Comparison of ENCODE assay signal across 16 mouse cellular contexts in genomic region chr10:56899640-56900274, GRCm38 (mm10).
DNase-seq lines count a peak whose midpoint lies in the region; ATAC-seq and TF ChIP-seq lines count a peak whose summit lies in the region.
"Had no signal": no experiment of that assay in that cellular context is flagged by ENCODE, and none has a peak within 500 bp of the region (broad histone marks: within the 10 kb centered on the region; RNA-seq: fewer than 3 reads in every experiment).

No protein-coding gene starts in this region.

- DNase-seq in frontal cortex, postnatal 25 days (ENCODE audit: low spot score in 2 of 2), result no peak
- no peak for DNase-seq in midbrain, embryonic 10.5 days (ENCODE audit: low spot score)
- peak; percentile 34 for DNase-seq in forebrain, postnatal 0 days
- peak; percentile 19 for DNase-seq in left cerebral cortex, postnatal 4 days
- DNase-seq in urinary bladder, postnatal 4 days (ENCODE audit: low spot score in 2 of 2), result no peak
- DNase-seq: adrenal gland, adult 2 months; cerebellum, postnatal 36 days; kidney, adult 11 months; kidney, postnatal 25 days; liver, embryonic 13.5 days; retina, postnatal 1 day had no signal

- H3K27ac ChIP-seq in midbrain, embryonic 16.5 days (ENCODE audit: low read length), result no peak overlapping the region
- no peak overlapping the region for H3K27ac ChIP-seq in midbrain, embryonic 10.5 days (replicated peaks)
- no peak overlapping the region for H3K27ac ChIP-seq in forebrain, postnatal 0 days (ENCODE audit: low read depth, low read length)
- no peak overlapping the region for H3K27ac ChIP-seq in kidney, embryonic 15.5 days
- H3K27ac ChIP-seq: limb, embryonic 10.5 days; liver, embryonic 13.5 days had no signal

- no peak overlapping the region for H3K4me2 ChIP-seq in midbrain, embryonic 16.5 days (ENCODE audit: low read length)
- no peak overlapping the region for H3K4me2 ChIP-seq in forebrain, postnatal 0 days (ENCODE audit: low read depth)
- no peak overlapping the region for H3K4me2 ChIP-seq in kidney, embryonic 15.5 days
- H3K4me2 ChIP-seq: liver, embryonic 13.5 days had no signal

- no peak overlapping the region for H3K9ac ChIP-seq in midbrain, embryonic 16.5 days (ENCODE audit: low read depth, low read length)
- H3K9ac ChIP-seq in forebrain, postnatal 0 days, result no peak overlapping the region
- H3K9ac ChIP-seq in kidney, embryonic 15.5 days, result no peak overlapping the region
- H3K9ac ChIP-seq: liver, embryonic 13.5 days had no signal

- H3K27me3 ChIP-seq in midbrain, embryonic 16.5 days (ENCODE audit: control insufficient read depth, insufficient read depth, low read depth, low read length), result no peaks in the 10 kb centered on the region
- H3K27me3 ChIP-seq in midbrain, embryonic 10.5 days (ENCODE audit: low read depth, poor library complexity, severe bottlenecking), result no peaks in the 10 kb centered on the region
- H3K27me3 ChIP-seq in forebrain, postnatal 0 days (ENCODE audit: insufficient read depth, low read length), result no peaks in the 10 kb centered on the region
- H3K27me3 ChIP-seq in kidney, embryonic 15.5 days, result no peaks in the 10 kb centered on the region
- H3K27me3 ChIP-seq: liver, embryonic 13.5 days had no signal

- intact Hi-C loops in left cerebral cortex, postnatal 4 days (cut with DNase I), result no loop called here

- no peaks in the 10 kb centered on the region for H3K36me3 ChIP-seq in midbrain, embryonic 16.5 days (ENCODE audit: control insufficient read depth, insufficient read depth, low read length)
- no peaks in the 10 kb centered on the region for H3K36me3 ChIP-seq in midbrain, embryonic 10.5 days
- H3K36me3 ChIP-seq in forebrain, postnatal 0 days (ENCODE audit: insufficient read depth), result no peaks in the 10 kb centered on the region
- no peaks in the 10 kb centered on the region for H3K36me3 ChIP-seq in kidney, embryonic 15.5 days
- H3K36me3 ChIP-seq: limb, embryonic 10.5 days; liver, embryonic 13.5 days had no signal

- no peak overlapping the region for H3K4me3 ChIP-seq in midbrain, embryonic 16.5 days (ENCODE audit: low read depth, low read length)
- no peak overlapping the region for H3K4me3 ChIP-seq in midbrain, embryonic 10.5 days
- H3K4me3 ChIP-seq in forebrain, postnatal 0 days (ENCODE audit: low read depth, low read length), result no peak overlapping the region
- H3K4me3 ChIP-seq in kidney, embryonic 15.5 days (replicated peaks), result no peak overlapping the region
- H3K4me3 ChIP-seq: limb, embryonic 10.5 days; liver, embryonic 13.5 days had no signal

- H3K9me3 ChIP-seq in midbrain, embryonic 16.5 days (replicated peaks; ENCODE audit: control insufficient read depth, low read length, poor library complexity, severe bottlenecking), result no peaks in the 10 kb centered on the region
- H3K9me3 ChIP-seq in midbrain, embryonic 10.5 days (replicated peaks), result no peaks in the 10 kb centered on the region
- no peaks in the 10 kb centered on the region for H3K9me3 ChIP-seq in forebrain, postnatal 0 days (ENCODE audit: low read length)
- no peaks in the 10 kb centered on the region for H3K9me3 ChIP-seq in kidney, embryonic 15.5 days (replicated peaks)
- H3K9me3 ChIP-seq: limb, embryonic 10.5 days; liver, embryonic 13.5 days had no signal

- H3K4me1 ChIP-seq in midbrain, embryonic 16.5 days (ENCODE audit: control insufficient read depth, insufficient read depth, low read length), result no peaks in the 10 kb centered on the region
- peaks cover 16% of the 10 kb centered on the region for H3K4me1 ChIP-seq in midbrain, embryonic 10.5 days
- H3K4me1 ChIP-seq in forebrain, postnatal 0 days (ENCODE audit: insufficient read depth), result no peaks in the 10 kb centered on the region
- H3K4me1 ChIP-seq in kidney, embryonic 15.5 days, result no peaks in the 10 kb centered on the region
- H3K4me1 ChIP-seq: limb, embryonic 10.5 days; liver, embryonic 13.5 days had no signal

- no peak for TF ChIP-seq CTCF in forebrain, postnatal 0 days (IDR thresholded peaks at IDR 0.05; ENCODE audit: low read depth)

- peak; percentile 67 for ATAC-seq in frontal cortex, adult (ENCODE audit: low TSS enrichment)
- ATAC-seq in midbrain, embryonic 16.5 days, result peak; percentile 70
- ATAC-seq in forebrain, postnatal 0 days, result peak; percentile 89
- ATAC-seq in kidney, embryonic 15.5 days (replicated peaks; ENCODE audit: low FRiP score), result no peak
- ATAC-seq: lung, postnatal 0 days had no signal

- 39% methylated on average over 5 of the region's 5 CpGs for WGBS in midbrain, embryonic 16.5 days
- 57% methylated on average over 5 of the region's 5 CpGs for WGBS in midbrain, embryonic 10.5 days
- 22% methylated on average over 5 of the region's 5 CpGs for WGBS in forebrain, postnatal 0 days
- 85% methylated on average over 5 of the region's 5 CpGs for WGBS in kidney, embryonic 15.5 days

Comparison
In these comparisons a context has a peak if more than half of its experiments do, and no peak if none do; other contexts are left out.
1. DNase-seq: peak in forebrain, postnatal 0 days (single experiment) and left cerebral cortex, postnatal 4 days (single experiment); none in frontal cortex, postnatal 25 days (0 of 2), midbrain, embryonic 10.5 days (single experiment) and urinary bladder, postnatal 4 days (0 of 2).